Mouse (Mus musculus) embryonic fibroblast, embryonic 13.5 days (primary cell): ENCODE measurements around the gene Nppa.

Experiments
- CTCF ChIP-seq: IDR thresholded peaks from 2 replicates; pipeline ENCODE4 v1.5.1; 2011; ENCODE audit warnings: mild to moderate bottlenecking, control low read depth, low read length, moderate library complexity, borderline replicate concordance; ENCODE audit not compliant: insufficient read depth
- POLR2A ChIP-seq: IDR thresholded peaks from 2 replicates; pipeline ENCODE4 v1.6.1; 2011; ENCODE audit warnings: low read depth, mild to moderate bottlenecking, control low read depth, low read length, moderate library complexity

DNA sequence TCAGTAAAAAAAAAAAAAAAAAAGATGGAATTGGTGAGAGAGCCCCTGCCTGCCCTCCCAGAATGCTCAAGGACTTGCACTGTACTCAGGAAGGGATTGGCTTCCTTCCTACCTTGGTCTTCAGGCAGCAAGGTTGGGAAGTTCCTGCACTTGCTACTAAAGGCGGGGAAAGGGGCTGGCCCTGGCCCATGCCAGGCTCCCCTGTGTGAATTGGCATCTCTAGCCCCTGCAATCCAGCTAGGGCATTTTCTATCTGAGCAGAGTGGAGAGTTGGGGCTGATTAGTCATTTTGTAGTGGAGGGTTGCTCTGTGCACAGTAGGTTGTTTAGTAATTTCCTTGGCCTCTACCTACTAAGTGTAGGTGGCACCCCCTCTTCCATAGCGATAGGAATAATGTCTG is 31.7 kb upstream of the Nppa start:
- TF ChIP-seq POLR2A (no peak), CTCF (no peak)
